Mouse (Mus musculus) embryonic fibroblast, embryonic 13.5 days (primary cell): ENCODE results near the gene Vmn1r189.

Experiments
- CTCF ChIP-seq: IDR thresholded peaks from 2 replicates; pipeline ENCODE4 v1.5.1; 2011; ENCODE audit warnings: mild to moderate bottlenecking, control low read depth, low read length, moderate library complexity, borderline replicate concordance; ENCODE audit not compliant: insufficient read depth
- POLR2A ChIP-seq: IDR thresholded peaks from 2 replicates; pipeline ENCODE4 v1.6.1; 2011; ENCODE audit warnings: low read depth, mild to moderate bottlenecking, control low read depth, low read length, moderate library complexity

DNA sequence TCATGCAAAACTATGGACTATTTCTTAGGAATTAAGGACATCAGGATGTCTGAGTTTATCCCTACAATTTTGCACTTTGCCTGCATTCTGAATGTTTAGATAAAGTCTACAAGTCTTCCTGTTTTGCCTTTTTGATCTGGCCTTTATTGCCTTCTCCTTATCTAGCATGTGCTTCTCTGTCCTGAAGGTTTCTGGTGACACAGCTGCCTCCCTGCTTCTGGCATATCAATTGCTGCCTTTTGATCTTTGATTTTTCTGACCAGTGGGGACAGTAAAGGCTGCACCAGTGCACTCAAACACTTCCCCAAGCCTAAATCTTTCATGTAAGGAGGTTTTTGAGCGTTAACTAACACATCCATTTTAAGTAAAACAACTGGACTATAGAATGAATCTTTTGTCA, 42.2 kb downstream of the Vmn1r189 start:
- TF ChIP-seq POLR2A (no peak), CTCF (no peak)
